Mouse (Mus musculus) bone marrow macrophage, adult 2 months (primary cell): Measurements from ENCODE around the gene Serinc2.
A peak's percentile ranks its signal among the peaks of the same experiment; 100 is the strongest.

Source experiments
- CTCF ChIP-seq: IDR thresholded peaks from 2 replicates; pipeline ENCODE4 v1.5.1; 2012; ENCODE audit warnings: low read depth, mild to moderate bottlenecking, low read length, moderate library complexity
- POLR2A ChIP-seq: IDR thresholded peaks from 2 replicates; pipeline ENCODE4 v1.6.1; 2012; ENCODE audit warnings: mild to moderate bottlenecking, low read depth, low read length, borderline replicate concordance

GRCm38 (mm10) chr4:130297123-130297529 is 18.1 kb upstream of the Serinc2 start:
- TF ChIP-seq CTCF (peak; percentile 56), POLR2A (no peak)
